16 mouse cellular contexts compared by ENCODE assay signal in genomic region chr9:22000296-22000695, GRCm38 (mm10). TPM values are rescaled to one million over a fixed set of nuclear protein-coding genes. Genes with fewer than 3 reads are reported as not detected.
DNase-seq lines count a peak whose midpoint lies in the region.
"Had no signal": no experiment of that assay in that cellular context is flagged by ENCODE, and none has a peak within 500 bp of the region (broad histone marks: within the 10 kb centered on the region; RNA-seq: fewer than 3 reads in every experiment).

No protein-coding gene starts in this region.

- peak; percentile 53 to 89 for DNase-seq in adrenal gland, adult (ENCODE audit: inconsistent age in 2 of 2, low spot score in 1 of 2)
- no peak for DNase-seq in adrenal gland, postnatal 4 days (ENCODE audit: low spot score in 2 of 2)
- DNase-seq in adrenal gland, adult 8-10 months: peak; percentile 66
- DNase-seq in adrenal gland, adult 18-20 months (ENCODE audit: low spot score in 2 of 2): no peak
- DNase-seq in adrenal gland, postnatal 36 days: peak; percentile 38 to 67
- no peak for DNase-seq in urinary bladder, postnatal 14 days (ENCODE audit: low spot score)
- DNase-seq: B cell, adult 2 months; cerebellum, adult 11 months; cerebellum, adult 18-20 months; cerebellum, adult 8-10 months; cerebellum, adult 9-11 months; cerebellum, postnatal 14 days; cerebellum, postnatal 36 days; embryo, embryonic 11 days had no signal

RNA-seq across cellular contexts. Expression of gene Ccdc151, which starts 2.1 kb away (rescaled TPM):
- total RNA-seq in adrenal gland, postnatal 4 days (2021): 1 to 10 TPM; 1.4 to 2.0 TPM
- total RNA-seq in adrenal gland, adult 8-10 months (2022): 1 to 10 TPM in 3 of 4 experiments, under 1 TPM in 1; 0.81 to 2.8 (median 1.4) TPM
- 1 to 10 TPM in 1 of 2 experiments, under 1 TPM in 1; 0.77 to 1.1 TPM for total RNA-seq in adrenal gland, adult 18-20 months (2021)
- 1 to 10 TPM in 1 of 2 experiments, under 1 TPM in 1; 0.30 to 1.6 TPM for total RNA-seq in adrenal gland, postnatal 36 days (2021)
- total RNA-seq: common myeloid progenitor, adult 5-6 weeks had no signal

RNA-seq across cellular contexts. Expression of gene Prkcsh, which starts 2.3 kb away (rescaled TPM):
- 100 to 1,000 TPM; 148 to 155 TPM for total RNA-seq in adrenal gland, postnatal 4 days (2021)
- total RNA-seq in adrenal gland, adult 8-10 months (2022): 100 to 1,000 TPM; 167 to 190 (median 180) TPM
- total RNA-seq in adrenal gland, adult 18-20 months (2021): 100 to 1,000 TPM; 132 to 173 TPM
- total RNA-seq in adrenal gland, postnatal 36 days (2021): 100 to 1,000 TPM; 159 to 169 TPM

RNA-seq across cellular contexts. Expression of gene Rgl3, which starts 11.1 kb away (rescaled TPM):
- total RNA-seq in adrenal gland, postnatal 4 days (2021): 10 to 100 TPM; 26.1 to 36.2 TPM
- 10 to 100 TPM; 23.7 to 72.6 (median 49.6) TPM for total RNA-seq in adrenal gland, adult 8-10 months (2022)
- 10 to 100 TPM; 19.2 to 51.9 TPM for total RNA-seq in adrenal gland, adult 18-20 months (2021)
- 10 to 100 TPM; 14.0 to 33.4 TPM for total RNA-seq in adrenal gland, postnatal 36 days (2021)
- total RNA-seq: CH12.LX; common myeloid progenitor, adult 5-6 weeks had no signal

RNA-seq across cellular contexts. Expression of gene Epor, which starts 37.0 kb away (rescaled TPM):
- 10 to 100 TPM in 1 of 2 experiments, 1 to 10 TPM in 1; 7.7 to 10.2 TPM for total RNA-seq in adrenal gland, postnatal 4 days (2021)
- 1 to 10 TPM; 1.2 to 4.7 (median 2.0) TPM for total RNA-seq in adrenal gland, adult 8-10 months (2022)
- total RNA-seq in adrenal gland, adult 18-20 months (2021): 1 to 10 TPM; 1.6 to 2.9 TPM
- 1 to 10 TPM; 1.9 to 2.0 TPM for total RNA-seq in adrenal gland, postnatal 36 days (2021)

RNA-seq across cellular contexts. Expression of gene Swsap1, which starts 44.7 kb away (rescaled TPM):
- 10 to 100 TPM; 15.9 to 16.1 TPM for total RNA-seq in adrenal gland, postnatal 4 days (2021)
- 10 to 100 TPM; 17.5 to 22.5 (median 20.0) TPM for total RNA-seq in adrenal gland, adult 8-10 months (2022)
- 10 to 100 TPM; 12.3 to 14.2 TPM for total RNA-seq in adrenal gland, adult 18-20 months (2021)
- 10 to 100 TPM; 12.4 to 18.3 TPM for total RNA-seq in adrenal gland, postnatal 36 days (2021)

Comparison
In these comparisons a context has a peak if more than half of its experiments do, and no peak if none do; other contexts are left out.
1. DNase-seq: peak in adrenal gland, adult (2 of 2), adrenal gland, adult 8-10 months (single experiment) and adrenal gland, postnatal 36 days (2 of 2); none in adrenal gland, postnatal 4 days (0 of 2), adrenal gland, adult 18-20 months (0 of 2) and urinary bladder, postnatal 14 days (single experiment).